Mouse (Mus musculus): ENCODE measurements around the gene Krt84.

Krt84 gene

DNA sequence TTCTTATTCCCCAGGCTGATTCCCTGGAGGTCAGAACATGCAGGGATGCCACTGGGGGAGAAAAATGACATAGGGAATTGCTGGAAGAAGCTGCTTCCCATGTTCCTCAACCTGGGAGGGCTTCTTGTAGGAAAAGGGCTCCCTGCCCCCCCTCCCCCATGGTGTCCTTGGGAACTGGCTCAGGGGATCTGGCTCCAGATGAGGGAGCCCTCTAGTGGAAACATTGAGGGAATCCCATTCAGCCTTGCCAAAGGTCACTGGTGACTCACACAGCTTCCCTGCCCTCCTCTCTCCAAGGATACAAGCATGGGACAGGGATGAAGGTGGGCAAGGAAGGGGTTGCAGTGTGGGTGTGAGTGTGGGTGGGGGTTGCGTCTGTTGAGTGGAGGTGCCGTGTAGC is 35.4 kb downstream of the Krt84 start:
- peak in 1 of 2 experiments; percentile 11 for DNase-seq (ENCODE audit: low spot score in 2 of 2)

DNA sequence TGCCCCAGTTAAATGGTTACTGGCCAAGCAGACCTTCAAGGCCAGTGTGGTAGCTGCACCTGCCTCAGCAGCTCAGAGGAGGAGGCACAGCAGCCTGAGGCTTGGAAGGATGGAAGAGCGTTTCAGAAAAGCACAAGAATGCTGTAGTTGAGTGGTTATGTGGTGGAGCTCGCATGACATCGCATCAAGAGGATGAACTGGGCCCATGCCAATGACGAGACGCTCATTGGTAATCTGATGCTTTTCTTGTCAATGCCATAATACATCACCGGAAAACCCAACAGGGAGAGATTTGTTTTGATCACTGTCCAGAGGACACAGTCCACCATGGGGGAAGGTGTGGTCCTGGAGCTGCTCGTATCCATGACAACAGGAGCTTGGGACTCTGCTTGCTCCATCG is 37.4 kb downstream of the Krt84 start:
- no peak for DNase-seq (ENCODE audit: low spot score in 2 of 2)

- no peak for DNase-seq (ENCODE audit: low spot score in 2 of 2)
Measured at GRCm38 (mm10) chr15:101494203-101494602, 38.4 kb downstream of the Krt84 start.

- DNase-seq (ENCODE audit: low spot score in 2 of 2) = no peak
Measured at GRCm38 (mm10) chr15:101493713-101494112, 38.9 kb downstream of the Krt84 start.

DNA sequence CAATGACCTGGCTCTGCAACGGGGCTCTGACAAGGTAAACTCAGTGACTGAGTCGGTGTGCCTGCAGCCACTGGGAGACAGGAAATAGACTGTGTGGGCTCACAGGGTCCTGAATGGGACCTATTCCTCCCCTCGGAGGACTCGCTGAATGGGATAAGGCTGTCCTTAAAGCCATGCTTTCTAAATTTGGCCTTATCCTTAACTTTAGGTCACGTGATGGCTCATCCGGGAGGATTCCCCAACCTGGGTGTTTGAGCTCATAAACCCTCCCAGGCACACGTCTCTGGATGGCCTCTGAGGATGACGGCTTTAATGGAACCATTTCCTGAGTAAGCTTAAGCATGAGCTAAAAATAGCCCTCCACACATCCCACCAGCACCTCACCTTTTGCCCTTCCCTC is 39.9 kb downstream of the Krt84 start:
- no peak for DNase-seq (ENCODE audit: low spot score in 2 of 2)

DNA sequence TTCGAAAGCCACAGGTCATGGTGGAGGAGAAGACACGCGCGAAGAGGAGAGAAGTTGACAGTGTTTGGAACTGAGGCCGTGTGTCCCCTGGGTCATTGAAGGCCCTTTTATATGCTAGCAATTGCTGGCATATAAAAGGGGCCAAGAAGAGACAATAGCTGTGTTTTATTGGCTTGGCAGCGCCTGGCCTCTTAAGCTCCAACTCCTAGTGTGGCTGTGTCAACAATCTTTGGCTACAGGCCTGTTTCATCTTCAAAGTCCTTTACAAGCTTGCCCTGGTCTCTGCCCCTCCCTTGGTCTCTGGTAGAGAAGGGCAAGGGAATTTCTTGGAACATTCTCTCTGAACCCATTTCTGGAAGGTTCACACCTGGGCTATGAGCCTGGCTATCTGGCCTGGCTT is 41.2 kb downstream of the Krt84 start, which contains the start of gene Krt83:
Krt83 (minus strand) TSS at position 82 of the 400 bp plus-strand sequence.
- DNase-seq (ENCODE audit: low spot score in 2 of 2) = no peak

GRCm38 (mm10) chr15:101485911-101486635 is 46.5 kb downstream of the Krt84 start:
- DNase-seq (ENCODE audit: low spot score in 2 of 2) = peak; percentile 48 to 60

DNA sequence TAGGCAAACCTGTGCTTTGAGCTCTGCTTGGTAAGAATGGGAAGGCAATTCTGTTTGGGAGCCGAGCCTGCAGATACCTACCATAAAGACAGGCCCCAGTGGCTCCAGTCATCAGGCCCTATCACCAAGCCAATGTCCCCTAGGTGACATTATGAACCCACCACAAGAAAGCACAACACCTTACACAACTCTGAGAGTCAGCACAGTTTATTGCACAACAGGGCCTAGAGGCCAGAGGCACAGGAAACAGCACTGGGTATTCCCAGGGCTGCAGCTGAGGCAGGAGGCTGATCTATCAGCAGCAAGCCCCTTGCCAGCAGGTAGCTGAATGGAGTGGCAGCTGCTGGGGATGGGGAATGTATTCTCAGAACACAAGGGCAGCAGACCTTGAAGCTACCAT is 47.7 kb downstream of the Krt84 start:
- DNase-seq (ENCODE audit: low spot score in 2 of 2) = no peak

DNA sequence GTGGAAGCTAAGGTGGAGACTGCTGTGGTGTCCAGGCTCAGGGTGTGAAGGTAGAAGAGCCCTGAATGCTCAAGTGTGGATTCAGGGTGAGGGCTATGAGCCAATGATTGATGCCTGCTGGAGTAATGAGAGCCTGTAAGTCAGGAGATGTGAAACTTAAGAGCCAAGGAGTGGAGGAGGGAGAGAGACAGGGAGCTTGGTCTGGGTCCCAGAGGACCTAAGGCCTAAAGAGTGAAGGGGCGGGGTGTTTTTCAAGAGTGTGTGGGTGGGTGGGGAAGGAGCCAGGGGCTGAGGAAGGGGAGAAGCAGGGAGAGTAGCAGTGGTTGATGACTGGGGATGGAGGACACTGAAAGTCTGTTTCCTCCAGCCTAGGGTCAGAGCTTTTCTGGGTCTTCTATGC is 49.0 kb downstream of the Krt84 start:
- no peak for DNase-seq (ENCODE audit: low spot score in 2 of 2)

GRCm38 (mm10) chr15:101482056-101482455 is 50.6 kb downstream of the Krt84 start:
- no peak for DNase-seq (ENCODE audit: low spot score in 2 of 2)

GRCm38 (mm10) chr15:101479666-101480060 is 53.0 kb downstream of the Krt84 start:
- no peak for DNase-seq (ENCODE audit: low spot score in 2 of 2)

DNA sequence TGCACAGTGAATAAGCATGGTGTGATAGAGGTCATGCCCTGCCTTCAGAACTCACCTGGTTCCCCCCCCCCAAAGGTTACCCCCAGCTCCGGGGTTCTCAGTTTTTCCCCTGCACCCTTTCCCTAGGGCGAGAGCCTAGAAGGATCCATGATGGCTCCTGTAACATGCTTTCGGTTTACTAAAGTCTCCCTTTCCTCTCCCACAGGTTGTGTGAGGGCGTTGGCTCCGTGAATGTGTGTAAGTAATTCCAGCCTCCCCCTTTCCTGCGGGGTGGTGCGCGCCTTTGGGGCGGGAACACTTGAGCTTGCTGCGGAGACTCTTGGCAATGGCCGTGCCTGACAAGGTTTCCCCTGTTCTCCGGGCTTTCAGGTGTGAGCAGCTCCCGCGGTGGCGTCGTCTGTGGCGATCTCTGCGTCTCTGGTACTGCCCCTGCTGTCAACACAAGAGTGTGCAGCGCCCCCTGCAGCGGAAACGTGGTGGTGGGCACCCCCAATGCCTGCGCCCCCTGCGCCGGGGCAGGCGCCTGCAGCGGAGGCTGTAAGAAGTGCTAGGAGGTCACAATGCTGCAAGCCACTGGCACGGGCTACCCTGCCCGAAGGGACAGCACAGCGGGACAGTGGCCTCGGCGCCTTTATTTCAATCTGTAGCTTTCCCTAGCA is 53.5 kb downstream of the Krt84 start:
- DNase-seq (ENCODE audit: low spot score in 2 of 2) = peak; percentile 24 to 44
